8 mouse cellular contexts compared by ENCODE assay signal in genomic region chr2:140170127-140170802, GRCm38 (mm10). TPM values are rescaled to one million over a fixed set of nuclear protein-coding genes. Genes with fewer than 3 reads are reported as not detected.
DNase-seq lines count a peak whose midpoint lies in the region; ATAC-seq and TF ChIP-seq lines count a peak whose summit lies in the region.

Gene Esf1, minus strand, starts transcription at chr2:140170564.
Gene Ndufaf5, plus strand, starts transcription at chr2:140170649.

- peak; percentile 99 for DNase-seq in brain, embryonic 14.5 days (ENCODE audit: low read depth)
- peak; percentile 93 for DNase-seq in liver, adult 2 months (ENCODE audit: extremely low read depth, low read depth, low spot score)
- peak; percentile 96 for DNase-seq in splenic B cell, adult 2 months (ENCODE audit: low read depth, low spot score)

- H3K4me1 ChIP-seq in erythroblast, embryonic 14.5 days (ENCODE audit: control insufficient read depth): peaks cover 32% of the 10 kb centered on the region
- H3K4me1 ChIP-seq in heart, embryonic 11.5 days (ENCODE audit: control insufficient read depth, insufficient read depth, low read length): peaks cover 3% of the 10 kb centered on the region
- peaks cover 17% of the 10 kb centered on the region for H3K4me1 ChIP-seq in kidney, embryonic 16.5 days (ENCODE audit: insufficient read depth, low read length)
- H3K4me1 ChIP-seq in liver, adult 2 months (ENCODE audit: control insufficient read depth, insufficient read depth, low read length): peaks cover 6% of the 10 kb centered on the region

- H3ac ChIP-seq in C2C12 (ENCODE audit: control insufficient read depth, insufficient read length, low read depth) (peak within 1 kb of the TSS; percentile 88), myocyte (ENCODE audit: control insufficient read depth, insufficient read length) (peak within 1 kb of the TSS; percentile 51)

- H3K27me3 ChIP-seq in C2C12 (ENCODE audit: control insufficient read depth, insufficient read depth, insufficient read length) (no peaks in the 10 kb centered on the region), myocyte (ENCODE audit: control insufficient read depth, insufficient read depth, insufficient read length) (no peaks in the 10 kb centered on the region)
- no peaks in the 10 kb centered on the region for H3K27me3 ChIP-seq in erythroblast, embryonic 14.5 days (ENCODE audit: control insufficient read depth)
- no peaks in the 10 kb centered on the region for H3K27me3 ChIP-seq in heart, embryonic 11.5 days (ENCODE audit: control insufficient read depth, insufficient read depth, low read length)
- H3K27me3 ChIP-seq in kidney, embryonic 16.5 days (ENCODE audit: insufficient read depth, low read length): no peaks in the 10 kb centered on the region
- H3K27me3 ChIP-seq in liver, adult 2 months (ENCODE audit: control insufficient read depth, insufficient read depth, low read length): no peaks in the 10 kb centered on the region
- no peaks in the 10 kb centered on the region for H3K27me3 ChIP-seq in splenic B cell, adult 2 months (ENCODE audit: control insufficient read depth, insufficient read depth, low read length, poor library complexity, severe bottlenecking)

- H3K9ac ChIP-seq in heart, embryonic 11.5 days (ENCODE audit: low read depth, low read length): peak within 1 kb of the TSS; percentile 95
- H3K9ac ChIP-seq in kidney, embryonic 16.5 days (replicated peaks; ENCODE audit: low read length): peak within 1 kb of the TSS; percentile 95
- H3K9ac ChIP-seq in liver, adult 2 months (ENCODE audit: low read depth, low read length): peak within 1 kb of the TSS; percentile 84

- peaks cover 75% of the 10 kb centered on the region for H3K79me2 ChIP-seq in C2C12 (ENCODE audit: control insufficient read depth, insufficient read depth)
- peaks cover 7% of the 10 kb centered on the region; the same call in 1 of the 2 replicates for H3K79me2 ChIP-seq in liver, adult 2 months (ENCODE audit: control insufficient read depth, insufficient read depth, low read length)
- peaks cover 57% of the 10 kb centered on the region for H3K79me2 ChIP-seq in myocyte (ENCODE audit: control insufficient read depth, insufficient read depth)

- H3K36me3 ChIP-seq in C2C12 (ENCODE audit: control insufficient read depth, insufficient read depth) (peaks cover 39% of the 10 kb centered on the region), myocyte (ENCODE audit: control insufficient read depth, insufficient read depth) (peaks cover 27% of the 10 kb centered on the region)
- H3K36me3 ChIP-seq in erythroblast, embryonic 14.5 days (ENCODE audit: control insufficient read depth): peaks cover 12% of the 10 kb centered on the region
- peaks cover 3% of the 10 kb centered on the region; the same call in 1 of the 2 replicates for H3K36me3 ChIP-seq in heart, embryonic 11.5 days (ENCODE audit: control insufficient read depth, insufficient read depth, low read length)
- peaks cover 12% of the 10 kb centered on the region for H3K36me3 ChIP-seq in kidney, embryonic 16.5 days (ENCODE audit: insufficient read depth, low read length)
- peaks cover 11% of the 10 kb centered on the region for H3K36me3 ChIP-seq in liver, adult 2 months (ENCODE audit: control insufficient read depth, insufficient read depth, low read length)
- peaks cover 3% of the 10 kb centered on the region; the same call in 1 of the 2 replicates for H3K36me3 ChIP-seq in splenic B cell, adult 2 months (ENCODE audit: control insufficient read depth, insufficient read depth, low read length, poor library complexity, severe bottlenecking)

- peak; percentile 49; the same call in 1 of the 2 replicates for TF ChIP-seq POLR2A in brain, embryonic 14.5 days (IDR thresholded peaks at IDR 0.05; ENCODE audit: borderline replicate concordance, extremely low read depth, insufficient read depth, insufficient read length, poor library complexity, severe bottlenecking)
- no peak for TF ChIP-seq POLR2A in liver, adult 2 months (IDR thresholded peaks at IDR 0.05; ENCODE audit: extremely low read depth, insufficient read depth, low read length)
- TF ChIP-seq POLR2A in myocyte (IDR thresholded peaks at IDR 0.05; ENCODE audit: insufficient read length, low read depth): peak; percentile 76

- no peaks in the 10 kb centered on the region for H3K9me3 ChIP-seq in erythroblast, embryonic 14.5 days (ENCODE audit: control insufficient read depth, low read length)
- no peaks in the 10 kb centered on the region for H3K9me3 ChIP-seq in heart, embryonic 11.5 days (replicated peaks; ENCODE audit: control insufficient read depth, low read length)
- no peaks in the 10 kb centered on the region for H3K9me3 ChIP-seq in kidney, embryonic 16.5 days (ENCODE audit: low read length)

- peak within 1 kb of the TSS; percentile 88 for H3K27ac ChIP-seq in heart, embryonic 11.5 days (ENCODE audit: low read depth, low read length)
- H3K27ac ChIP-seq in kidney, embryonic 16.5 days (ENCODE audit: low read length): peak within 1 kb of the TSS; percentile 93
- H3K27ac ChIP-seq in liver, adult 2 months (replicated peaks; ENCODE audit: insufficient read depth, low read depth, low read length): peak within 1 kb of the TSS; percentile 14; the same call in 1 of the 2 replicates

- ATAC-seq in heart, embryonic 11.5 days (replicated peaks; ENCODE audit: insufficient number of reproducible peaks, low FRiP score, low TSS enrichment): peak; percentile 98
- ATAC-seq in kidney, embryonic 16.5 days (ENCODE audit: low FRiP score, low TSS enrichment): peak; percentile 99

- H3K4me3 ChIP-seq in C2C12 (ENCODE audit: insufficient read depth, poor library complexity, severe bottlenecking) (peak within 1 kb of the TSS; percentile 98), myocyte (peak within 1 kb of the TSS; percentile 86)
- peak within 1 kb of the TSS; percentile 68 for H3K4me3 ChIP-seq in erythroblast, embryonic 14.5 days (replicated peaks)
- H3K4me3 ChIP-seq in heart, embryonic 11.5 days (ENCODE audit: low read depth, low read length): peak within 1 kb of the TSS; percentile 97
- H3K4me3 ChIP-seq in kidney, embryonic 16.5 days (ENCODE audit: low read length): peak within 1 kb of the TSS; percentile 84
- peak within 1 kb of the TSS; percentile 87 for H3K4me3 ChIP-seq in liver, adult 2 months (ENCODE audit: insufficient read depth, low read depth, low read length)

- peak within 1 kb of the TSS; percentile 70 for H3K4me2 ChIP-seq in heart, embryonic 11.5 days
- H3K4me2 ChIP-seq in kidney, embryonic 16.5 days (replicated peaks; ENCODE audit: low read depth, low read length): peak within 1 kb of the TSS; percentile 88
- peak within 1 kb of the TSS; percentile 83 for H3K4me2 ChIP-seq in myocyte (ENCODE audit: low read depth)

- no peak for TF ChIP-seq CTCF in C2C12 (IDR thresholded peaks at IDR 0.05; ENCODE audit: control insufficient read depth, insufficient read depth, insufficient read length)
- TF ChIP-seq CTCF in brain, embryonic 14.5 days (IDR thresholded peaks at IDR 0.05; ENCODE audit: borderline replicate concordance, extremely low read depth, insufficient read depth, insufficient read length): no peak
- TF ChIP-seq CTCF in liver, adult 2 months (IDR thresholded peaks at IDR 0.05; ENCODE audit: low read depth, low read length): no peak

- peaks cover 53% of the 10 kb centered on the region for H3K79me3 ChIP-seq in C2C12 (ENCODE audit: low read depth)

- WGBS in heart, embryonic 11.5 days (ENCODE audit: insufficient replicate concordance): under 1% methylated on average over 43 of the region's 43 CpGs
- WGBS in kidney, embryonic 16.5 days: under 1% methylated on average over 43 of the region's 43 CpGs
- WGBS in liver, adult 2 months: under 1% methylated on average over 43 of the region's 43 CpGs

TF ChIP-seq in C2C12, 6 proteins besides CTCF, POLR2A, EP300 and RAD21:
- TF ChIP-seq MAX (IDR thresholded peaks at IDR 0.05): peak; percentile 91
- TF ChIP-seq MYOD1 (IDR thresholded peaks at IDR 0.05; ENCODE audit: control insufficient read depth, insufficient read length, low read depth): no peak
- TF ChIP-seq USF1 (IDR thresholded peaks at IDR 0.05; ENCODE audit: low read depth): no peak
- TF ChIP-seq FOSL1 (IDR thresholded peaks at IDR 0.05; ENCODE audit: insufficient read depth, low read length, poor library complexity, severe bottlenecking): no peak
TF ChIP-seq in C2C12: peak in this region for 1.

TF ChIP-seq in myocyte, 11 proteins besides CTCF, POLR2A, EP300 and RAD21:
- TF ChIP-seq MAX (IDR thresholded peaks at IDR 0.05; ENCODE audit: low read depth) (peak; percentile 63), TCF3 (IDR thresholded peaks at IDR 0.05; ENCODE audit: insufficient read length, low read depth) (no peak), POLR2AphosphoS2 (IDR thresholded peaks at IDR 0.05; ENCODE audit: insufficient read length, low read depth) (peak; percentile 61)

RNA-seq across cellular contexts. Expression of gene Esf1, which starts in this region (rescaled TPM):
- polyA plus RNA-seq in C2C12 (2012; fragmentation: generic; extraction: Trizol) (5.0 TPM), myocyte (2012; fragmentation: generic; extraction: Trizol) (5.7 TPM)
- polyA plus RNA-seq in brain, embryonic 14.5 days (2012; rRNA removed): 6.0 and 11.8 TPM in 2 replicates
- polyA plus RNA-seq in erythroblast, embryonic 14.5 days (2012): 0.23 and 0.25 TPM in 2 replicates
- polyA plus RNA-seq in heart, embryonic 11.5 days (2014; fragmentation: Nextera tagmentation; extraction: Ambion mirVana): 20.7 and 21.5 TPM in 2 replicates
- polyA plus RNA-seq in kidney, embryonic 16.5 days (2015; fragmentation: Nextera tagmentation; extraction: Ambion mirVana): 23.4 and 26.2 TPM in 2 replicates
- total RNA-seq in liver, adult 2 months (2014; rRNA removed): 6.1 and 10.6 TPM in 2 replicates
- 0.37 and 0.71 TPM in 2 replicates for polyA plus RNA-seq in liver, adult 2 months (2012; rRNA removed)

RNA-seq across cellular contexts. Expression of gene Ndufaf5, which starts in this region (rescaled TPM):
- 18.9 TPM for polyA plus RNA-seq in C2C12 (2012; fragmentation: generic; extraction: Trizol)
- polyA plus RNA-seq in brain, embryonic 14.5 days (2012; rRNA removed): 26.8 and 28.8 TPM in 2 replicates
- 1.1 TPM in 2 replicates for polyA plus RNA-seq in erythroblast, embryonic 14.5 days (2012)
- 36.1 and 37.6 TPM in 2 replicates for polyA plus RNA-seq in heart, embryonic 11.5 days (2014; fragmentation: Nextera tagmentation; extraction: Ambion mirVana)
- polyA plus RNA-seq in kidney, embryonic 16.5 days (2015; fragmentation: Nextera tagmentation; extraction: Ambion mirVana): 25.1 and 25.6 TPM in 2 replicates
- 9.1 and 11.4 TPM in 2 replicates for total RNA-seq in liver, adult 2 months (2014; rRNA removed)
- 2.6 and 2.8 TPM in 2 replicates for polyA plus RNA-seq in liver, adult 2 months (2012; rRNA removed)
- polyA plus RNA-seq in myocyte (2012; fragmentation: generic; extraction: Trizol): 22.0 TPM

Comparison
In these comparisons a context has a peak if more than half of its experiments do, and no peak if none do; other contexts are left out.
1. Peak in every context shown above with its lines: DNase-seq, ATAC-seq, H3K4me3 ChIP-seq and H3K27ac ChIP-seq.
2. H3K27ac ChIP-seq: peak in every context shown above with its lines; median percentile 93 in kidney, embryonic 16.5 days; 88 in heart, embryonic 11.5 days; 14 in liver, adult 2 months.